Mouse (Mus musculus): ENCODE measurements around the gene Slit3.

Gene Slit3

DNA sequence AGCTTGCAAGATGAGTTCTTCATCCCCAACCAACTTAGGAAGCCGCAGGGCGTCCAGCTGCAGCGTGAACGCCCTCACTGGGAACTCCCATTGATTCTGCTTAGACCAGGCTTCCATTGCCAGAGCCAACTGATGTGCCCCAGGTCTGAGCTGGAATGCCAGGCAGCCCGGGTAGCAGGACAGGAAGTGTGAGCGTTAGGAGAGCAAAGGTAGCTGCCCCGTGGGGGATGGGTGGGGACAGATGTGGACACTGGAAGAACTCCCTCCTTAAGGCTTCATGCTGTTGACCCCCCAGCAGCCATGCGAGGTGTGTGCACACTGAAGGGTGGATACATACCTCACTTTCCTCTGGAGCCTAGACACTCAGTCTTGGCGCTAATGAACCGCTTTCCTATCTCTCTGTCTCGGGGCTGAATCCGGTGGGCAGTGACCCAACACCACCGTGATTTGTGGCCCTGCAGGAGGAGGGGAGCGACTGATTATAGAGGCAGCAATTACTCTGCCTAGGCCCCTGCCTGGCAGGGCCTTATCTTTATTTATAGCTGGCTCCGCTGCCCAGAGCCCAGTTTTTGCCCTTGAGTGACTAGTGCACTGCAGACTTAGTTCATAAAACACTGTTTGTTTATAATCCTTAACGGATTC, 157.2 kb downstream of the Slit3 start:
- DNase-seq, result no peak

DNA sequence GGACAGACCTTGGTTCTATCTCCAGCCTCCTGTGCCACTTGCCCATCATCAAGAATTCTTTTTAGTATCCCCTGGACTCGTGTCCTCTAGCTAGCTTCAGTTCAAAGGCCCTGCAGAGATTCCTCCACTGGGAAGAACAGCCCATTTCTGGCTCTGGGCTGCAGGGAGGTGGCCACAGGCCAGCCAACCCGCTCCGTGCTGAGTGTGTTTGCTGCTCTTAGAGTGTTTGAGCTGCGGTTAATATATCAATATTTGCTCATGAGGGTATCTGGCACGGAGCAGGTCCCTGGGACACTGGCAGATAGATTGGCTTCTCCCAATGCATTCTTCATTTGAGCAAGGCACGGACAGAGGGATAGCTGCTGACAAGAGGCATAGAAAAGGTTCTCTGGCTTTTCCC, 159.8 kb downstream of the Slit3 start:
- DNase-seq, result no peak

DNA sequence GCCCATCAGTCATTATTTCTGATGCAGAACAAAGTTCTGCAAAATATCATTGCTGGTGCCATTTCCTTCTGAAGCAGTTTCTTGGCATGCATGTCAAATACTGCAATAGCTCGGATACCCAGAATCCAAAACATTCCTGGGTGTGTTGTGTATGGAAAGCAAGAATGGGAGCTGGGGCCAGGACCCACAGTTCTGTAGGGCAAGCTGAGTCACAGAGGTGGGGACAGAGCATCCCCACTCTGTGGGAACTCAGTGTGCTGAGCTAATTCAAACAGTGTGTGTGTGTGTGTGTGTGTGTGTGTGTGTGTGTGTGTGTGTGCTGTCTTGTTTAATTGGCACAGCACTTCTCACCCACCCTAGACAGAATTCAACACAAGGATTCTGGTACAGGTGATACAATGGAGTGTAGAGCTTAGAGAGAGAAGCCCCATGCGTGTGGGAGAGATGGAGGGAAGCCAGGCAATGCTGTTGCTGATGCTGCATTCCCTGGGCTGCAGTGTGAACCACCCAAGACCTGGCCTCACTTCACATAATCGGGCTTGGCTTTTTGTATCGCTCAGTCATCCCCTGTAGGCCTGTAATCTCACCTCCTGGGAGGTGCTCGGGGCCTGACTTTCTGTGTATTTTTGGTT, 161.1 kb downstream of the Slit3 start:
- DNase-seq, result no peak

DNA sequence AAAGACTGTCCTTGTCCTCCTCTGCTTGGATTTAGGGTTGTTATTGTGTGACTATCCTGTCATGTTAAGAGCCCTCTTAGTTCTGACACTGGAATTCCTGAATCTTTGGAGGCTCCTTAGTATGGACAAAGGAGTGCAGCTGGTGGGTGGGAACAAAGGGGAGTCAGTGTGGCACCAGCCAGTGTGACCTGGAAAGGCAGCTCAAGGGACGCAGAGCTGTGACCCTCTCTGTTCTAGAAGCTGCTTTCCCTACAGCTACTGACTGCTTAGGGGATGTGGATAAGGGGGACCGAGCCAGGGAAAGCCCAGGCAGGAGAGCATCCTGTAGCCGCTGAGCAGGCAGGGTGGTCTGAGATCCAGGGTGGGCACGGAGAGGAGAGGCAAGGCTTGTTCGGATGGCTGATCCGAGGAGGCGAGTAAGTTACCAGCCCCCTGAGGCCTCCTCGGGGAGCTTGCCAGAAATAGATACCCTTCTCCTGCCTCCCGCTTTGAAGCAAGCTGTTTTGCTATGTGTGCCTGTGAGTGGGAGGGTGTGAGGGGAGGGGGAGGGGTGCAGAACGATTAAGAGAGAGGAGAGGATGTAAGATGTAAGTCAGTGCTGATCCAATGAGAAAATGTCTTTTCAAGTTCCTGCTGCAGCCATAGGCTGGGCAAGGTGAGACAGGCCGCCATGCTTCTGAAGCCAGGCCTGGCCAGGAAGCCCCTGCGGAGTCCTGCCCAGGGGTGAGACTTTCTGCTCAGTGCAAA, 162.0 kb downstream of the Slit3 start:
- DNase-seq, result peak; percentile 11

DNA sequence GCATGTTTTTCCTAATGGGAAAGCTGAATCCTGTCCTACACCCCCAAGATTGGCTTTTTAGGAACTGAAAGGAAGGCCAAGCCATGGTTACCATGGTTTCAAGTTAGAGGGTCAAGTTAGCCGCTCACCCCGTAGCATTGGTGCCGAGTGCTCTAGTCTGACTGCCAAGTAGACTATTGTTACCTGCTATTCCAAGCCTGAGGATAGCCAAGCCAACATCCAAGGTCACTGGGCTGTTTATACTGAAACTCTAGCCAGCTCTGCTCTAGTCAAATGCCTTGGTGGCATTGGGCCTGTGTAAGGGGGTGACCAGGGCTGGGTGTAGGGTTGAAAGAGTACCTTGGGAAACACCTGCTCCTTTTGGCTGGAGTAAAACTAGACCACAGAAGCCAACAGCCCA, 162.7 kb downstream of the Slit3 start:
- DNase-seq, result no peak

DNA sequence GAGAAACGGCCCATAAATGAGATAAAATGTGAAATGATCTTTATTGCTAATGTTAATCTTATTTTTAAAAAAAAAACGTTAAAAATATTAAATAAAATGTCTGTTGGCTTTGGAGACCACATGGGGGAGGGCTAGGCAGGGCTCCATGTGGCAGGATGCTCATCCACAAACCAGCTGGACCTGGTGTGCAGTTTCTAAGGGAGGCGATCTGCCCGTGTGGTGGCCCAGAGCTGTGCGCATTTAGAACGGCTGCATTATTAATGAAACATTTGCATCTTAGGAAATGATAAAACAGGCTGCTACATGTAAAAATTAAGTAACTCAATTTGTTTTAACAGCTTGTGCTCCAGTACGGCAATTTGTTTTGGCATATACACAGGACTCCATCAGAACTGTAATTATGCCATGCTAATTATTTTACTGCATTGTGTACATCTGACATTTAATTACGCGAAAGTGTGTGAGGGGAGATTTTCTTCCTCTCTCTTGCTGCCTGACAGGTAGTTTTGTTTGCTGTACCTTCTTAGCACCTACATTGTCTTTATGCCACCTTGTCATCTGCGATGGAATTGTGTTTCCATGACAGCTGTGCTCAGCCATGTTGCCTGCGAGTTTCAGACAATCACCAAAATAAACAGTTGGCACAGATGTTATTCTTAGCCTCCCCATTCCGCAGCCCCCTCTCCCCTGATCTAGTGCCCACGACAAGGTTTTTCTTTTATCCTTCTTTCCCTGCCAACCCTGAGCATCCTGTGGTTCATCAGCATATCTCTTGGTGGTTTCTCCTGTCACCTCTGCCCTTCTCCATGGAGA, 165.8 kb downstream of the Slit3 start:
- DNase-seq, result no peak

DNA sequence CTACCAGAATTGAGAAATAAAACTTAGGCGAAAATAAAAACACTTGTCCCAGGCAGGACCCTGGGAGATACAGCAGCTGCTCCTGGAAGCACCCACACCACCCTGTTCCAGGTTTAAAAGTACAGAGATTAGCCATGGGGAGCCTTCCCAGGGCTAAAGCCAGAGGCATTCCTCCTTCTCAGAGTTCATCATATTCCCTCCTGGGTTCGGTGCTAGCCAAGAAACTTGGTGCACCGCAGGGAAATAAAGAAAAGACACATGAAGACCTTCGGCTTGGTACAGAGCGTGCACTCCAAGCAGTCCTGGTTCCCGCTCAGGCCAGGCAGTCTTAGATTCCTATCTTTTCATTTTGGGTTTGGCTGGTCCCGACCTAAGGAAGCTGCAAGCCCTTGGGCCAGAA, 167.0 kb downstream of the Slit3 start:
- no peak for DNase-seq

DNA sequence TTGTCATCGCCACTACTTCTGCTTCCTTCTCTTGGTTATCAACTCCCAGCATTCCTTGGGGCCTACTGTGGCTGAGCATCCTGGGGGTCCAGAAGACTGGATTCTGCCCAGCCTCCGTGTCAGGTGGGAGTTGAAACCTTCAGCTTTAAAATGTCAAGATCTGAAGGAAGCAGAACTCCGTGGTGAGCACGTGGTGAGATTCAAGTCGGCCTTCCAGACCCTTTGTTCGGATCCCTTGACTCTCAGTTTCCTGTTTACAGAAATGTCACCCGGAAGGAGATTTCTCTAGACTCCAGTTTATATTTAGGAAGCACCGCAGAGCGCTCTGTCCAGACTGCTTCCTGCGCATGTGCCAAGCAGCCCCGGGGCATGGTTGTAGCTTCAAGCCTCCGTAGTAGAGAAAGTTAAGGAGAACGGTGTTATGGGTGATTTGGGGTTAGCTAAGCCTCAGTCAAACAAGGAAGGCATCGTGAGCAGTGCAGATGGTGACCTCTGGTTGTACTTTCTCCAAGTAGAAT, 167.8 kb downstream of the Slit3 start:
- DNase-seq, result no peak

DNA sequence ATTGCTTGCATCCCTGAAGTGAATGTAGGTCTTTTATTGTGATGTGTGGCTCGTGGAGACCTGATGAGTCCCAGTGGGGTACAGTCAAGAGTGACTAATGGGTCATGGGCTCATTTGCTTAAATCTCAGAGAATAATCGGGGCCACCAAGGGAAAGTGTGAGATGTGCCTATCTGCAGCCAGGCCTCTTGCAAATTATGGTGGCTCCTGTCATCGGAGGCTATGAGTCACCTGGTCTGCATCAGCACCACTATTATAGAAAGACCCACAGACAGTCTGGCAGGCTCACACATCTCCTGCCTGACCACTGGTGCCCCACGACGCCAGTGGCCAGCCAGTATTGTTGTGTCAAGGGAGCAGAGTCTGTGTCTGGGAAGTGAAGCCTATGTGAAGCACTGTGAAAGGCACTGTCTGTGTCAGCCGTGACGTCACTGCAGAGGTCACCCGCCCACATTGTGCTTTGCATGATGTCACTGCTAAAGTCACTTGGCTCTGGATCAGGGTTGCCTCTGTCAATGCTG, 171.3 kb downstream of the Slit3 start:
- DNase-seq, result no peak

DNA sequence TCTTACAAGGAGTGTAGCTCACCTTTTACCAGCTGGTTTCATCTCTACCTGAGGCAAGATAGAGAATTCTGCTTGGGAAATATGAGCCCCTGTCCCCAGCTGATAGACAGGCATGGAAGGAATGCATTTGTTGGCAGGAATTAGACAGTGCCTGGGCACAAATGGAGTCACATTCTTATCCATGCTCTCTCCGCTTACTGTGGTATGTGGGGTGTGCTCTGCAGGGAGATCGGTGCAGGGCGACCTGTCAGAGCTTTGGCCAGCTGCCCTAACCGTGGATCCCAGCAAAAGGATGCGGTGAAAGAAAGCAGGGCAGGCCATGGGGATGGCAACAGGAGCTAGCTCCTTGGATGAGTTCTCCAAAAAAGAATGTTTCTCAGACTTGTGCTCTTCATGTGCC, 172.2 kb downstream of the Slit3 start:
- no peak for DNase-seq

DNA sequence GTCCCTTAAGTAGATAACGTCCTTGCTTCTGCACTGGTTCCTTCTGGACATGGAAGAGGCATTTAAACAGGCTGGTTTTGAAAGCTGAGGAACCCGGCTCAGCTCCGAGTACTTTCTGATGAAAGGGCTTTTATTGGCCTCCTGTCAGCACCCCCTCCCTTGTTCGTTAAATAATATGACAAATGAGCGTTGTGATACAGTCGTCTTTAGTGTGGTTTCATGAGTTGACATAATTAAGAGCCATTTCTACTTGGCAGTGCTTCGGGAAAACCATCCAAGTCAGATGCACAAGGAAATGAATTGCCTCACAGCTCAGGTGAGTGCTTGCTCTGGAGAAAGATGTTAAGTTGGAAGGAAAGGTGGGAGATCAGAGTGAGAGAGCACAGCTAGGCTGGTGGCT, 173.6 kb downstream of the Slit3 start:
- no peak for DNase-seq

DNA sequence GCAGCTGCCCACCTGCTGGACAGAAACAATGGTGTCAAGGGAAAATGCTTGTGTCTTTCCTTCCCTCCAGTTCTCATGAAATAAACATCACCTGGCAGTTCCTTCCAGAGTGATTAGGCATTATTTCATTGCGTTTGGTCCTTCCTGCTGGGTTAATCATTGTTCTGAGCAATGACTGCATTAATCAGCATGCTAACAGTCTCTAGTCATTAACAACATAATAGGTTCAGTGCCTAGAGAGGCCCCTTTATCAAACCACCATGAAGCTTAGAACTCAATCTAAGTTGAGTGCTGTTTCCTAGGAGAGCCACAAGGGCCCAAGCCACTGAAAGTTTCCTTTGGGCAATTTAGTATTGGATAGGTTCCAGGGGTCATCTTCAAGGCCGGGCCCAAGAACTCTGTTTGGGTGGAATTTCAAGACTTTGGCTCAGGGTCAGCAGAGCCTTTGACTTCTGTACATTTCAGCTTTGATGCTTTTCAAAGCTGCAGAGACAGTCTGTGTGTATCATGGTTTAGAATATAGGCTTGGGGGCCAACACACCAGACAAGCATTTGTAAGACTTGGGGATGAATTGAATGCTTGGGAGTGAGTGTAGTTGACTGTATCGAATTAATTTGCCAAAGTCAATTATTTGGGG, 174.3 kb downstream of the Slit3 start:
- DNase-seq, result no peak

DNA sequence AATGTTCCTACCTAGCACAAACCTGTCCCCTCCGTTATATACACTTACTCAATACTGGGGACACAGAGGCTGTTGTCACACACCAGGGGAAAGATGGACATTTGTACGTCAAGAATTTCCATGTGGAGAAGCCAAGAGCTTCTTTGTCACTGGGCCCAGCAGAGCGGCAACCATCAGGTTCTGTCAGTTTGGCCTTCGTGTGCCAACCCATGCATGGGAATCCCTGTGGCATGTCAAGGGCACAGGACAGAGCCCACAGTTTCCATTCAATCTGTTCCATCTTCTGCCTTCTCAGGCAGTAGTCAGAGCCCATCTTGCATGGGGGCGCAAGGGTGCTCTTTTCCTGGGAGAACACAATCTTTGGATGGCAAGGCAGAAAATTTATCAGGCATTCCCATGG, 175.8 kb downstream of the Slit3 start:
- no peak for DNase-seq

DNA sequence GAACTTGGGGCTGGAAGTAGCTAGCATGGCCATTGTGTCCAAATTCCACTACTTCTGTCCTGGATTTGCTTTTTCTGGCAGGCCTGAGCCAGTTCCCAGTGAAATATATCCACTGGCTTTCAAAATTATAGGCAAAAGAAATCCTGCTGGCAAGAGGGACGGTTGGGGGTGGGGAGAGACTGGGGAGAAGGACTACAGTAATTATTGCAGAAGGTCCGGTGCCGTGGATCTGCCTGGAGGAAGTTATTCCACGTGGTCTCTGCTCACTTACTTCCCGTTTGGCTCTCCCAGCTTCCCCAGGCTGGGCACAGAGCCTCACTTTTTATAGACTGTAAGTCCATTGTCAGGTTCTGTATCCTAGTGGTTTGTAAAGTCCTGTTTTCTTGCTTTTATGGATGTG, 176.3 kb downstream of the Slit3 start:
- DNase-seq, result no peak

DNA sequence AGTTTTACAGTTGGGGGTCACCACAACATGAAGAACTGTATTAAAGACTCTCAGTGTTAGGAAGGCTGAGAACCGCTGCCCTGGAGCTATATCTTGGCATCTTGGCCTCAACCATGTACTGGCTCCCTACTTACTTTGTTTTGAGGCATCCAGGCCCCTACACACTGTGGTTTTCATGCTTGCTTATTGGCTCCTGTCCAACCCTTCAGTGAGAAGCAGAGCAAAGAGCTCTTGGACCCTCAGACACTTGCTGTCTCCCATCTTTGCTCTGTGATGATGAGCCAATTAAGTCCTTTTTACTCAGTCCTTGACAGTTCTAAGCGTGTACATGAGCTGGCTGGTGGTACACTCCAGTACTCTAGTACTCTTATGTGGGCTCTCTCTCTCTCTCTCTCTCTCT, 177.5 kb downstream of the Slit3 start:
- no peak for DNase-seq

DNA sequence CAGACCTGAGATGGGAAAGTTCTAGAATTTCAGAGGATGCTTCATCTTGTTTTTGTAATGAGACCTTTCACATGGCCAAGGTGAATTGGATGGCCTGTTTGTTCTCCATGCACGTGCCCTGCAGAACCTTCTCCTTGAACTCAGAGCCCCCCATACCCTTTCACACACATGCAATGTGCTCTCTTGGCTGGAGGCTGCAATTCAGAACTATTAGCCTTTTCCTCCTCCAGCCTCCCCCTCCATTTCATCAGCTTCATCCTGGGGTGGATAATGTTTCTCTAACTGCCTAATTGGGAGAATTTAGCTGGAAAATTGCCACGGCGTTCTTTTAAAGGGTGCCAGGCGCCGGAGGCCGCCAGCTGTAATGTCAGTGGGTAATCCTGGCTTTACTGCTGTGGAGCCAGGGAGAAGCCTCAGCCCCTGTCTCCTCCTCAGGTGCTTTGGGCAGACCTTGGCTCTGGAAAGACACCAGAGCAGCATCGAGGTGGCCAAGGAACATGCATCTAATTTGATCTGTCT, 178.9 kb downstream of the Slit3 start:
- no peak for DNase-seq

DNA sequence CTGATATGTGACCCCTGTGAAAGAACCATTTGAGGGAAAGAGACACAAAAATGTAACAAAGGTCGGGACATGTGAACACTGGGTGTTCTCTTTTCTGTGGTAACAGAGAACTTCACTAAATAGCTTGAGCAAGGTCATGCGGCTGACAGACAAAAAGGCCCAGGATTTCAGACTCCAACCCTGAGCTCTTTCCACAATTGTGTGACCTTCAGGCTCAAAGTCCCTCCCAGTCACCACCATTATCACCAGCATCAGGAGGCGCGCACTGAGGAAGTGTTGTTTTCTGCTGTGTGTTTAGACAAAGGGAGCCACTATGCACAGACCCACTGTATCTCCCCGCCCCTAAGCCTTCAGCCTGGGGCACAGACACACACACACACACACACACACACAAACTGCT, 181.2 kb downstream of the Slit3 start:
- no peak for DNase-seq

DNA sequence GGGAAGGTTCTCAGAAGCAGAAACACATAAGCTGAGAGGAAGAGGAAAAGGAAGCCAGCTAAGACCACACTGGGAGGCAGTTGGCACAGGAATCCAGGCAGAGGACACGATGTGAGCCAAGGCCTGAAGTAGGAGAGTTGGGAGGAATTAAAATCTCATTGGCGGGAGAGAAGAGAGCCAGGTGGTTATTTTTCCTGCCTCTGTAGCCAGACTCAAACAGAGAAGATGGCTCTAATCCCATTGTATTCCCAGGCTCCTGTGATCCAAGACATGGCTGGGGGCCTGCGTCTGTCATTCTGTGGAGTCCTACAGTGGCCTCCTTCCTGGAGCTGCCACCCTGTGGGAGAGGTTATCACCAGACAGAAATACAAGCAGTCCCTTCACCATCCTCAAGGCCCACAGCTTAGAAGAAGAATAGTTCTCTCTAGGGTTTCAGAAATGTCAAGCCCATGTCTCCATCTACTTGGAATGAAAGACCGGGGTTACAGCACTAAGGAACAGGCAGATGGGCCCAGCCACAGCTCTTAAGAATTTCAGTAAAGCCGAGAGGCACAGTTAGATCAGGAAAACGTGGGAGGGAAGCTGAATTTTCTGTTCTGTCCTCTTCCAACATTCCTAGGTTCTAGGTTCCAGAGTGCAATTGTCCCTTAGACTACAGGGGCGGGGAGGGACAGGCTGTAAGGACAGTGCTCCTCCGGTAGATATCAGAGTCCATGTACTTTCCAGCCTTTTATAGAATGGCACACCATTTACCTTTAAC, 183.4 kb downstream of the Slit3 start:
- no peak for DNase-seq

DNA sequence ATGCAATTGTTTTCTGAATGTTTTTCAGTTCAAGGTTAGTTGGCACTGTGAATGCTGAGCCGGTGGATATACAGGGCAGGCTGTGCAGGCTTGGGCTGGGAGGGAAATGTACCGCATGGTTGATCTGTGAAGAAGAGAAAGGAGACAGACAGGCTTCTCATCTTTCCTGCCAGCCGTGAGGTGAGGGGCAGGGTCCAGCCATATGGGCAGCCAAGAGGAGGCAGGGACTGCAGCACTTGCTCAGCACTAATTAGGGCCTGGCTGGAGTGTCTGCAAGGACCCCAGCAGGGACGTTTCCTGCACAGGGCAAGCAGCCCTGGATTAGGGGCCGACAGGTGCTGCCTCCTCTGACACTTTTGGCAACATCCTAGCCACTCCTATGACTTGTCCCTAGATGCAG, 184.1 kb downstream of the Slit3 start:
- DNase-seq, result no peak

DNA sequence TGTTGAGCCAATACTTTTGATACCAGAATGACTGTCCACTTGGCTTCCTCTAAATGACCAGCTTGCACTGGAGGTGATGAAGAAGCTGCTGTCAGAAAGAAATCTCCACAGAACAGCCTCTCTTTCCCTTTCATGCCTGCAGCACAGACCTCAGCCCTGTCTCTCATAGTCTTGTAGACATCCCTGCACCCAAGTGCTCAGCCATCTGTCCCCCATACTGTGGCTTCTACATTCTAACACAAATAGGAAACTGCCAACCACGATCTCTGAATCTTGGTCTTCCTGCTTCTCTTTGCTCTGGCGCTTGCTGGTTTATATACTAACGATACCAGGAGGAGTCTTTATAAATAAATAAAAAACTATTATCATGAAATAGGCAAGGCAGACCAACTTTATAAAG, 184.9 kb downstream of the Slit3 start:
- no peak for DNase-seq

DNA sequence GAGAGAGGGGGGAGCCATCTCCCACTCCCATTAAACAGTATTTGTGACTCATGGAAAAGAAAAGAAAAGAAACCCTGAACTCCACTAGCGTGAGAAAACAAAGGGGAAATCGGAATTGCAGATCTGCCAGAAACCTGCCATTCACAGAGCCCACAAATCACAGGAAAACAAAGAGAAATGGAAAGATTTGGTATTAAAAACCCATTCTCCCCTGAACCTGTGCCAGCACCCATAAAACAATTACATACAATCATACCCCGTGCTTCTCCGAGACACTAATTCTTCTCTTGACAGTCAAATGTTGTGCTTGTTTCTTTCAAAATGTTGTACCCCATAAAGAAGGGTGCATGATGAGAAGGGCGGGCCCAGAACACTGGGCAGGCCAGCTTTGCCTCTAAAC, 185.9 kb downstream of the Slit3 start:
- DNase-seq, result no peak

DNA sequence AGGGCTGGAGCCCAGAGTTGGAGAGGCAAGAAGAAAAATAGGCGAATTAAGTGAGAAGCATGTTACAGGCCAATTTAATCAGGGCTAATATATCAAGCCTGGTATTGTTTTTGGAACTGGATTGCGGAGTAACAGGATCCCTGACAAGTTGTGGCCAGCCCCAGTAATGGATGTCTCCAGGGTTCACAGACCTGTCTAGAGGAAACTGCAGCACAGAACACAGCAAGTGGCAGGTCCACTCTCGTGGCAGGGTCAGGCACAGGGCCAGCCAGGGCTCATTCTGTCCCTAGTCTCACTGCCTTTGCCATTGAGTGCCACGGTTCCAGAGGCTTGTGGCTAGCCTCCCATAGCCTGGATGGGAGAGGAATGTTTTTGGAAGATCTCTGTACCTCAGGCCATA, 187.0 kb downstream of the Slit3 start:
- no peak for DNase-seq
